Mouse (Mus musculus): ENCODE results near the gene Esp16. TPM values are rescaled to one million over a fixed set of nuclear protein-coding genes. Genes with fewer than 3 reads are reported as not detected.
"Not testable (repeated sequence)": the region's sequence is repeated elsewhere in the genome, so short reads cannot be mapped to it uniquely, and the experiment has no call there.

Gene Esp16
- polyA plus RNA-seq (2015; fragmentation: Nextera tagmentation; extraction: Ambion mirVana): not detected in 2 replicates

DNA sequence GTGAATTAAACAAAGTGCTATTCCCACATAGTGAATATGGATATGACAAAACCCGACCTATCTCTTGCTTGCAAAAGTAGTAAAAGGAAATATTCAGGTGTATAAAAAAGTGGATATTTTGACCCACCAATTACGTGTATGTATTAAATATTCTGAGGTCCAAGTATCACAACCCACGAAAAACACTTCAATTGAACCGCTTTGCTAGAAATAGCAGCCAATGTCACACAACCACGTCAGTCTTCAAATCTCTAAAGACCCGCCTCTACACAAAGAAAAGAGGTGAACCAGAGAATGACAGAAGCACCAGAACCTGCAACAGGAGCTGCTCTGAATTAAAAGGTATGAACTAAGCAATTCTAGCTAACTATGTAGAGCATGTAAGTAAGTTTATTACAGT is at the start of gene Esp16:
Esp16 (plus strand) TSS at position 301 of the 400 bp plus-strand sequence.
- ATAC-seq; H3K36me3 ChIP-seq; H3K4me2 ChIP-seq (replicated peaks); H3K9me3 ChIP-seq; H3K9ac ChIP-seq (replicated peaks); H3K27ac ChIP-seq; H3K27me3 ChIP-seq; H3K4me3 ChIP-seq (replicated peaks); H3K4me1 ChIP-seq (replicated peaks): not testable (repeated sequence)
- WGBS: 75% methylated on average over 6 of the region's 6 CpGs

DNA sequence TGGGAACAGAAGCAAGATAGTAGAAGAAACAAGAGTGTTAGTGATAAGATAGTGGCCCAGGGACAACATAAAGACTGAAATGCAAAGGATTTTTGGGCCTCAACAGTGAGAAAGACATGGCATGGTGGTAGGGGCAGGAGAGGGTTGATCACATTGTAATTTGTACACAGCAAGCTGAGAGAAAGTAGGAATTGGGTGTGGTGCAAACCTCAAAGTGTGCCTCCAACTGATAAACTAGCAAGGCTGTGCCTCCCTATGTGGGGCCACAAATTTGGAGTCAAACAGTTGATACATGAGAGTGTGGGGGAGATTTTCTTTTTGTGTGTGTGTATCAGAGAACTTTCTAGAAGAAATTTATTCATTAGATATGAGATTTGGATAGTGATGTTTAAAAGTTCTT is 37.9 kb upstream of the Esp16 start:
- H3K4me1 ChIP-seq (replicated peaks); H3K4me2 ChIP-seq (replicated peaks); H3K27ac ChIP-seq; H3K4me3 ChIP-seq (replicated peaks); H3K9me3 ChIP-seq; H3K36me3 ChIP-seq; ATAC-seq; H3K9ac ChIP-seq (replicated peaks); H3K27me3 ChIP-seq: not testable (repeated sequence)

Other genes with a start within 250 kb of the Esp16 start
- gene Esp18, start 129.8 kb upstream of the Esp16 start, polyA plus RNA-seq (2015; fragmentation: Nextera tagmentation; extraction: Ambion mirVana): not detected in 2 replicates
- not detected in 2 replicates for gene Esp15, start 104.8 kb downstream of the Esp16 start, polyA plus RNA-seq (2015; fragmentation: Nextera tagmentation; extraction: Ambion mirVana)